Mouse (Mus musculus): Measurements from ENCODE around the gene Stmn3. TPM values are rescaled to one million over a fixed set of nuclear protein-coding genes. Genes with fewer than 3 reads are reported as not detected.

Gene Stmn3
- 1,559 and 1,575 TPM in 2 replicates for polyA plus RNA-seq (2015; fragmentation: Nextera tagmentation; extraction: Ambion mirVana)

DNA sequence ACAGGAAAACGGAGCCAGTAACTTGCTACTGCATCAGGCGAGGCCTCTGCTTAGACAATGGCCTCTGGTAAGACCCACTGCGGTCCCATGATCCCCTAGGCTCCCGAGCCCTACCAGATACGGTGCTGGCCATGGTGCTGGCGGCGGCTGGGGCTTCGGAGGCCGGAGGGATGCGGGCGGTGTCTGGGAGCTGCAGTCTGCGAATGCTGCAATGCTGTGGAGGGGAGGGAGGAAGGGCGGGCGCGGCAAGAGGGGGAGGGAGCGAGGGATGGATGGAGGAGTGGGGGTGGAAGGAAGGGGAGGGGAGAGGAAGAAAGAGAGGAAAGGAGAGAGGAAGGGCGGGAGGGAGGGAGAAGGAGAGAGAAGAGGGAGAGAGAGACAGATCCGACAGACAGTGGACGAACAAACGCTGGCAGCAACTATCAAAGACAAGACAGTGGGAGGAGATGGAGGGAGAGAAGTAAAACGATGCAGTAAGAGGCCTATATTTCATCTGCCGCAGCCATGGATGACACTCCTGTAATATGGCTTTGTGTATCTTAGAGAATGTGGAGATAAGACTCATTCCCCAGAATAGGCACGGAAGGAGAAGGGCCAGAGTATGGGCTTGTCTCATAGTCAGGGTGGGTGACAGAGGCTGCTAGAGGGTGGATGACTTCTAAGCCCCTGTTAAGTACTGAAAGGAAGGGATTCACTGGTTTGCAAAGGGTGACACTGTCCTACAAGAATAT, at the start of gene Stmn3:
Gene Stmn3 (minus strand): TSS at position 421 of the 731 bp plus-strand sequence.
- peak; percentile 86 for ATAC-seq (ENCODE audit: low FRiP score, low read depth)
- H3K9me3 ChIP-seq = no peaks in the 10 kb centered on the region
- 3% methylated on average over 23 of the region's 23 CpGs for WGBS

DNA sequence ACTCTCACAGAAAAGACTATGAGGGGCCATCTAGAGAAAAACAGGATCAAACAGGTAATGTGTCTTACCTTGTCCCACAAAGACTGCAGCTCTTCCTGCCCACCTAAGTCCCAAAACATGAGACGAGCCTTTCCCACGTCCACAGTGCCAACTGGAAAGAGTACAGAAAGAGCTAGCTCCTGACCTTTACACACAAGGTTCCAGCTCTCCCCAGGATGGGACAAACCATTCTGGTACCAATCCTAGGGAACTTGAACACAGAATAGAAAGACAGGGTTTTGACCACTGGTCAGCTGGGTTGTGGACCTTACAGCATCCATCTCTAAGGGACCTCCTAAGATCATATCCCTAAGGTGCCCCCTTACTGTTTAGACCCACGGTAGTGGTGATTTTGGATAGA, 49.6 kb upstream of the Stmn3 start:
- ATAC-seq (ENCODE audit: low FRiP score, low read depth) = no peak
- WGBS = 79% methylated on average over 3 of the region's 3 CpGs
- H3K27ac ChIP-seq (replicated peaks) = 0 out of 2 replicates have a peak overlapping the region, but pooled peaks have one; percentile 95
- H3K9ac ChIP-seq = peak overlapping the region; percentile 93
- H3K4me2 ChIP-seq = peak overlapping the region; percentile 86
- H3K36me3 ChIP-seq = peaks cover 45% of the 10 kb centered on the region
- peak overlapping the region; percentile 66 for H3K4me3 ChIP-seq
- H3K9me3 ChIP-seq = no peaks in the 10 kb centered on the region
- H3K4me1 ChIP-seq (replicated peaks) = peaks cover 41% of the 10 kb centered on the region
- no peaks in the 10 kb centered on the region for H3K27me3 ChIP-seq

More for the DNA sequence above, at the start of gene Stmn3:
- H3K4me1 ChIP-seq (replicated peaks) = peaks cover 37% of the 10 kb centered on the region
- H3K36me3 ChIP-seq = no peaks in the 10 kb centered on the region
- H3K4me3 ChIP-seq = peak within 1 kb of the TSS; percentile 95
- H3K27ac ChIP-seq (replicated peaks) = peak within 1 kb of the TSS; percentile 92
- H3K4me2 ChIP-seq = peak within 1 kb of the TSS; percentile 75
- peak within 1 kb of the TSS; percentile 99 for H3K9ac ChIP-seq
- H3K27me3 ChIP-seq = no peaks in the 10 kb centered on the region; the same call in 1 of the 2 replicates

DNA sequence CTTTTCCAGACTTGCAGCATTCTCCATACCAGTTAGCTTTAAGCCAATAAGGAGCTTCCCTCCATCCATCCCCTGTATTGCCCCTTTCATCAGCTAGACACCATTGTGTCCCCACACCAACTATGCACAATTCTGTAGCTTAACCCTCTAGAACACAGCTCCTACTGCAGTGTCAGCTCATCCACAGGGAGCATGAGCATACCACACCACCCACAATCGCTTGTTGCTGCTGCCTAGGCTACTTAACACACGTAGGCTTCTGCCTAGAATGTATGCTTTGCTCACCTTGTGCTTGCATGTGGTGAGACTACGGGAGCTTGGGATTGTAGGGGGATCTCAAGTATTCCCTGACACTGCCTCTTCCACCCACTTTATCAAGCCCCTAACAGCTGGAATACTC, 42.5 kb upstream of the Stmn3 start:
- Histone ChIP-seq H3K4me1 (replicated peaks) (no peaks in the 10 kb centered on the region), H3K4me3 (no peak overlapping the region), H3K27ac (replicated peaks) (no peak overlapping the region), H3K9ac (no peak overlapping the region), H3K36me3 (peaks cover 60% of the 10 kb centered on the region), H3K27me3 (no peaks in the 10 kb centered on the region), H3K9me3 (no peaks in the 10 kb centered on the region), H3K4me2 (no peak overlapping the region)
- ATAC-seq (ENCODE audit: low FRiP score, low read depth) = no peak
- 86% methylated on average over 3 of the region's 3 CpGs for WGBS

- H3K4me1 ChIP-seq (replicated peaks) = no peaks in the 10 kb centered on the region
- no peak overlapping the region for H3K4me3 ChIP-seq
- 94% methylated on average over 6 of the region's 6 CpGs for WGBS
- H3K9me3 ChIP-seq = no peaks in the 10 kb centered on the region
- no peak overlapping the region for H3K9ac ChIP-seq
- H3K36me3 ChIP-seq = peaks cover 60% of the 10 kb centered on the region
- no peak for ATAC-seq (ENCODE audit: low FRiP score, low read depth)
- no peaks in the 10 kb centered on the region for H3K27me3 ChIP-seq
- H3K4me2 ChIP-seq = no peak overlapping the region
- no peak overlapping the region for H3K27ac ChIP-seq (replicated peaks)
Measured at GRCm38 (mm10) chr2:181342766-181343165, 28.5 kb upstream of the Stmn3 start.

DNA sequence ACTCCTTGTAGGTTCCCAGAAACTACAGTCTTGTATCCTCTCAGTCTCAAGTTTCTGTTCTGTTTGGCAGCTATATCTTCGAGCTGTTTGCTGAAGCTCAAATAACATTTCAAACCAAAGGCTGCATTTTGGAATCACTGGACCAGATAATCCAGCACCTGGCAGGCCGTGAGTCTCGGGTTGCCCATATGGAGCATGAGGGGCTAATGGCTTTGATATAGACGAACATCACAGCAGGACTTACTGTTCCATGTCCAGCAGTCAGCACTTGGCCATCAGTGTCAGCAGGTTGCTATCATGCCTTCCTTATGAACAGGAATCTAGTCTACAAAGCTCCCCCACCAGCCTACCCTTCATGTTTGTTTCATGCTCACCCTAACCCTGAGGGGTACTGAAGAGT, 26.1 kb upstream of the Stmn3 start:
- WGBS = 74% methylated on average over 4 of the region's 4 CpGs
- no peak for ATAC-seq (ENCODE audit: low FRiP score, low read depth)
- Histone ChIP-seq H3K4me1 (replicated peaks) (no peaks in the 10 kb centered on the region), H3K4me3 (no peak overlapping the region), H3K27me3 (no peaks in the 10 kb centered on the region), H3K9me3 (no peaks in the 10 kb centered on the region), H3K36me3 (peaks cover 61% of the 10 kb centered on the region), H3K4me2 (no peak overlapping the region), H3K27ac (replicated peaks) (no peak overlapping the region), H3K9ac (no peak overlapping the region)

DNA sequence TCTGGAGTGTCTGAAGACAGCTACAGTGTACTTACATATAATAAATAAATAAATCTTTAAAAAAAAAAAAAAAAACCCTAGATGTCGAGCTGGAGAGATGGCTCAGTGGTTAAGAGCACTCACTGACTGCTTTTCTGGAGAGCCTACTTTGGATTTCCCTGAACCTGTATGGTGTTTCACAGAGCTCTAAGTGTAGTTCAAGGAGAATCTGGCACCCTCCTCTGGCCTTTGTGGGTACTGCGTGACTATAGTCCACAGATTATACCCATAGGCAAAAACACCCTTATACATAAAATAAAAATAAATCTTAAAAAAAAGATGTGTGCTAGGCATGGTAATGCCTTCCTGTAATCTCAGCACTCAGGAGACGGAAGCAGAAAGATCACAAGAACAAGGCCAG, 19.7 kb upstream of the Stmn3 start:
- ATAC-seq (ENCODE audit: low FRiP score, low read depth) = no peak
- H3K27ac ChIP-seq (replicated peaks) = no peak overlapping the region
- no peak overlapping the region for H3K4me2 ChIP-seq
- H3K36me3 ChIP-seq = peaks cover 48% of the 10 kb centered on the region
- H3K4me3 ChIP-seq = no peak overlapping the region
- 64% methylated on average over 3 of the region's 3 CpGs for WGBS
- no peaks in the 10 kb centered on the region for H3K9me3 ChIP-seq
- H3K9ac ChIP-seq = no peak overlapping the region
- H3K4me1 ChIP-seq (replicated peaks) = no peaks in the 10 kb centered on the region
- no peaks in the 10 kb centered on the region for H3K27me3 ChIP-seq

DNA sequence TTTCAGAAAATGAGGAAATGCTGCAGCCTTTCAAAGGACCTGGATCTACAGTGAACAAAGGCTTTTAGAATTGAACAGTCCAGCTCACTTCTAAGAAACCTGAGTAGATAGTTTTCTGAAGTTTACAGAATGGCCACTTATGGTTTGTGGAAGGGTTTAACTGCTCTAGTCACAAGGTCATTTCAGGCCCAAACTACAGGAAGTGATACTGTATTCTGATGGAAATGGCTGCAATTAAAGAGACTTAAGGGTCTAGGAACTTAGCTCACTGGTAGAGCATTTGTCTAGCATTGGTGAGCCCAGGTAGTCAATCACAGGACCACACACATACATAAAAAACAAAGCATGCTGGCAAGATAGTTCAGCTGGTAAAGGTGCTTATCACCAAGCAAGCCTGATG, 18.2 kb upstream of the Stmn3 start:
- Histone ChIP-seq H3K9me3 (no peaks in the 10 kb centered on the region), H3K4me1 (replicated peaks) (no peaks in the 10 kb centered on the region), H3K36me3 (peaks cover 43% of the 10 kb centered on the region), H3K27ac (replicated peaks) (no peak overlapping the region), H3K4me3 (no peak overlapping the region), H3K9ac (no peak overlapping the region), H3K4me2 (no peak overlapping the region), H3K27me3 (no peaks in the 10 kb centered on the region)
- no peak for ATAC-seq (ENCODE audit: low FRiP score, low read depth)

GRCm38 (mm10) chr2:181326098-181326497, 11.8 kb upstream of the Stmn3 start:
- H3K4me3 ChIP-seq = no peak overlapping the region
- no peaks in the 10 kb centered on the region for H3K27me3 ChIP-seq
- no peak for ATAC-seq (ENCODE audit: low FRiP score, low read depth)
- H3K4me1 ChIP-seq (replicated peaks) = no peaks in the 10 kb centered on the region
- peaks cover 54% of the 10 kb centered on the region for H3K36me3 ChIP-seq
- WGBS = 94% methylated on average over 2 of the region's 2 CpGs
- H3K4me2 ChIP-seq = no peak overlapping the region
- no peaks in the 10 kb centered on the region for H3K9me3 ChIP-seq
- no peak overlapping the region for H3K27ac ChIP-seq (replicated peaks)
- no peak overlapping the region for H3K9ac ChIP-seq

DNA sequence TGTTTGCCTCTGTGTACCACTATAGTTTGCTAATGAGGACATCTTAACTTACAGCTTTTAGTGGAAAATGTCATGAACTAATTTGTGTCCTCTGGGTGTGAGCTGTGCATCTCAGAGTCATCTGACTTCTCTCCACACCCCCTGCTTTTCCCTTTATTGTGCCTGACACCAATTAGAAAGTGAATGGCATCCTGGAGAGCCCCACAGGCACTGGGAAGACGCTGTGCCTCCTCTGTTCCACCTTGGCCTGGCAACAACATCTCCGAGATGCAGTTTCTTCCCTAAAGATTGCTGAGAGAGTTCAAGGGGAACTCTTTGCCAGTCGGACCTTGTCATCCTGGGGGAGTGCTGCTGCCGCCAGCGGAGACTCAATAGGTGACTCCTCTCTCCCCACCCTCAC, 7.8 kb upstream of the Stmn3 start:
- ATAC-seq (ENCODE audit: low FRiP score, low read depth) = no peak
- Histone ChIP-seq H3K27me3 (no peaks in the 10 kb centered on the region), H3K4me2 (no peak overlapping the region), H3K4me1 (replicated peaks) (peaks cover 14% of the 10 kb centered on the region), H3K27ac (replicated peaks) (no peak overlapping the region), H3K36me3 (peaks cover 36% of the 10 kb centered on the region), H3K9me3 (no peaks in the 10 kb centered on the region), H3K4me3 (no peak overlapping the region), H3K9ac (no peak overlapping the region)
- WGBS = 72% methylated on average over 5 of the region's 5 CpGs

DNA sequence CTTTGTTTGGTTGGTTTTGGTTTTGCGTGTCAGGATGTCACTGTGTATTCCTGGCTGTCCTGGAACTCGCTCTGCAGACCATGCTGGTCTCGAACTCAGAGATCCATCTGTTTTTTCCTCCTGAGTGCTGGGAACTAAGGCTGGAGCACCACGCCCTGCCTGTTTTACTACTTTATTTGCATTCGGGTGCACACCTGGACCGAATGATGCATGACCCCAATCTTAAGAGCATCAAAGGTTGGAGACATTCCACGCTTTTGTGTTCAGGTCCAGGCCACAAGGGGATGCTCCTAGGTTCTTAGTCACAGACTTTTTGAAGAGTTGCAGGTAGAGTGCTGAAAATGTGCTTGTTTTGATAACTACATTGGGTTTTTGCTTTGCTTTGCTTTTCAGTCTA, 5.8 kb upstream of the Stmn3 start:
- H3K36me3 ChIP-seq = peaks cover 25% of the 10 kb centered on the region
- no peaks in the 10 kb centered on the region; the same call in 1 of the 2 replicates for H3K27me3 ChIP-seq
- H3K4me1 ChIP-seq (replicated peaks) = peaks cover 15% of the 10 kb centered on the region
- no peaks in the 10 kb centered on the region for H3K9me3 ChIP-seq
- H3K27ac ChIP-seq (replicated peaks) = peak overlapping the region; percentile 81; the same call in 1 of the 2 replicates
- peak overlapping the region; percentile 58 for H3K9ac ChIP-seq
- ATAC-seq (ENCODE audit: low FRiP score, low read depth) = no peak
- peak overlapping the region; percentile 80 for H3K4me3 ChIP-seq
- H3K4me2 ChIP-seq = peak overlapping the region; percentile 82
- 18% methylated on average over 7 of the region's 7 CpGs for WGBS

GRCm38 (mm10) chr2:181319248-181320102, 5.2 kb upstream of the Stmn3 start, which contains the start of gene Rtel1:
Gene Rtel1 (plus strand): TSS chr2:181319739.
- H3K4me2 ChIP-seq = peak within 1 kb of the TSS; percentile 82
- 6% methylated on average over 40 of the region's 40 CpGs for WGBS
- peak; percentile 92 for ATAC-seq (ENCODE audit: low FRiP score, low read depth)
- H3K4me1 ChIP-seq (replicated peaks) = peaks cover 22% of the 10 kb centered on the region
- peak within 1 kb of the TSS; percentile 58 for H3K9ac ChIP-seq
- no peaks in the 10 kb centered on the region; the same call in 1 of the 2 replicates for H3K27me3 ChIP-seq
- H3K9me3 ChIP-seq = no peaks in the 10 kb centered on the region
- peaks cover 23% of the 10 kb centered on the region for H3K36me3 ChIP-seq
- H3K4me3 ChIP-seq = peak within 1 kb of the TSS; percentile 80
- H3K27ac ChIP-seq (replicated peaks) = peak within 1 kb of the TSS; percentile 81
